Mouse (Mus musculus): ENCODE data around the gene Mbd4.

GRCm38 (mm10) chr6:115814104-115814503, 39.1 kb downstream of the Mbd4 start:
- TF ChIP-seq CTCF (IDR thresholded peaks at IDR 0.05; ENCODE audit: borderline replicate concordance, insufficient read depth, low read length) = 0 out of 2 replicates have a peak, but pooled peaks have one; percentile 13
- TF ChIP-seq POLR2A (IDR thresholded peaks at IDR 0.05; ENCODE audit: low read depth, low read length) = no peak
